Mouse (Mus musculus) liver, embryonic 16.5 days (tissue): ENCODE results near the gene Rspo3. TPM values are rescaled to one million over a fixed set of nuclear protein-coding genes. Genes with fewer than 3 reads are reported as not detected.

Experiments
- ATAC-seq: fragments of 200-750 bp; cut with Nextera tagmentation; 2 replicates; pipeline ENCODE4 v1.8.0; 2017; ENCODE audit warnings: low read depth, mild to moderate bottlenecking, moderate number of reproducible peaks, moderate library complexity
- H3K27ac ChIP-seq: fragments of 300-500 bp; sonication (generic); 2 replicates; pipeline ENCODE4 v1.5.1; 2014; ENCODE audit warnings: mild to moderate bottlenecking, low read length
- H3K27me3 ChIP-seq: fragments of 300-500 bp; sonication (generic); 2 replicates; pipeline ENCODE4 v1.6.1; 2014; ENCODE audit warnings: low read depth, low read length, mixed read lengths; ENCODE audit not compliant: control insufficient read depth, insufficient read depth
- H3K36me3 ChIP-seq: fragments of 300-500 bp; sonication (generic); 2 replicates; pipeline ENCODE4 v1.6.1; 2014; ENCODE audit warnings: mild to moderate bottlenecking; ENCODE audit not compliant: control insufficient read depth, insufficient read depth
- H3K4me1 ChIP-seq: fragments of 300-500 bp; sonication (generic); 2 replicates; pipeline ENCODE4 v1.6.1; 2014; ENCODE audit warnings: low read depth, low read length, mixed read lengths; ENCODE audit not compliant: control insufficient read depth
- H3K4me2 ChIP-seq: fragments of 300-500 bp; sonication (generic); 2 replicates; pipeline ENCODE4 v1.6.1; 2014; ENCODE audit warnings: low read depth, low read length, mixed read lengths
- H3K4me3 ChIP-seq: fragments of 300-500 bp; sonication (generic); 2 replicates; pipeline ENCODE4 v1.5.1; 2014; ENCODE audit warnings: low read depth, mild to moderate bottlenecking, low read length
- H3K9ac ChIP-seq: fragments of 300-500 bp; sonication (generic); 2 replicates; pipeline ENCODE4 v1.6.1; 2014; ENCODE audit warnings: low read depth, low read length
- H3K9me3 ChIP-seq: fragments of 300-500 bp; sonication (generic); replicated peaks from 2 replicates; pipeline ENCODE4 v1.6.1; 2016; ENCODE audit warnings: low read length; ENCODE audit not compliant: control insufficient read depth
- WGBS: fragments of 180-500 bp; shearing (Covaris S2); extraction: QIAGEN DNeasy Blood & Tissue Kit; methylation state at CpG from one replicate; pipeline ENCODE4 v1.1.7; 2014; ENCODE audit not compliant: insufficient replicate concordance; 5-methylcytosine and 5-hydroxymethylcytosine counted together
- polyA plus RNA-seq: library from polyadenylated mRNA; unstranded; fragments of >200 nt; fragmentation: Nextera tagmentation; extraction: Ambion mirVana; gene quantifications from 2 replicates; pipeline ENCODE4 v1.2.1, GENCODE M21; 2015

Rspo3 gene
- 1.7 TPM in 2 replicates for polyA plus RNA-seq

GRCm38 (mm10) chr10:29535546-29536260, at the start of gene Rspo3:
Rspo3 (minus strand) TSS chr10:29535867.
- H3K27me3 ChIP-seq: peaks cover 34% of the 10 kb centered on the region
- H3K4me3 ChIP-seq: peak within 1 kb of the TSS; percentile 53
- H3K27ac ChIP-seq: no peak within 1 kb of the TSS
- peak; percentile 35 for ATAC-seq
- no peaks in the 10 kb centered on the region for H3K36me3 ChIP-seq
- no peaks in the 10 kb centered on the region; the same call in 1 of the 2 replicates for H3K4me1 ChIP-seq
- H3K9ac ChIP-seq: no peak within 1 kb of the TSS
- peak within 1 kb of the TSS; percentile 56 for H3K4me2 ChIP-seq
- under 1% methylated on average over 43 of the region's 44 CpGs for WGBS
- H3K9me3 ChIP-seq: no peaks in the 10 kb centered on the region

GRCm38 (mm10) chr10:29581940-29582339, 46.3 kb upstream of the Rspo3 start:
- Histone ChIP-seq H3K9ac (no peak overlapping the region), H3K4me2 (no peak overlapping the region), H3K4me1 (no peaks in the 10 kb centered on the region), H3K4me3 (no peak overlapping the region), H3K27me3 (no peaks in the 10 kb centered on the region), H3K27ac (no peak overlapping the region), H3K36me3 (no peaks in the 10 kb centered on the region), H3K9me3 (no peaks in the 10 kb centered on the region)
- 40% methylated on average over 3 of the region's 3 CpGs for WGBS
- no peak for ATAC-seq

GRCm38 (mm10) chr10:29581476-29581875, 45.8 kb upstream of the Rspo3 start:
- H3K27ac ChIP-seq: no peak overlapping the region
- H3K9me3 ChIP-seq: no peaks in the 10 kb centered on the region
- H3K9ac ChIP-seq: no peak overlapping the region
- no peak overlapping the region for H3K4me2 ChIP-seq
- no peak overlapping the region for H3K4me3 ChIP-seq
- no peaks in the 10 kb centered on the region for H3K27me3 ChIP-seq
- H3K36me3 ChIP-seq: no peaks in the 10 kb centered on the region
- no peak for ATAC-seq
- WGBS: 63% methylated on average over 3 of the region's 3 CpGs
- no peaks in the 10 kb centered on the region for H3K4me1 ChIP-seq

GRCm38 (mm10) chr10:29555983-29556382, 20.3 kb upstream of the Rspo3 start:
- Histone ChIP-seq H3K36me3 (no peaks in the 10 kb centered on the region), H3K27me3 (no peaks in the 10 kb centered on the region), H3K9me3 (no peaks in the 10 kb centered on the region), H3K4me2 (no peak overlapping the region), H3K27ac (no peak overlapping the region), H3K4me3 (no peak overlapping the region), H3K9ac (no peak overlapping the region), H3K4me1 (no peaks in the 10 kb centered on the region)
- WGBS: 25% methylated on average over 2 of the region's 2 CpGs
- ATAC-seq: no peak

GRCm38 (mm10) chr10:29554365-29554764, 18.7 kb upstream of the Rspo3 start:
- H3K4me2 ChIP-seq: no peak overlapping the region
- no peaks in the 10 kb centered on the region for H3K4me1 ChIP-seq
- 41% methylated on average over 2 of the region's 2 CpGs for WGBS
- H3K9me3 ChIP-seq: no peaks in the 10 kb centered on the region
- H3K4me3 ChIP-seq: no peak overlapping the region
- H3K9ac ChIP-seq: no peak overlapping the region
- no peak overlapping the region for H3K27ac ChIP-seq
- ATAC-seq: no peak
- no peaks in the 10 kb centered on the region for H3K36me3 ChIP-seq
- H3K27me3 ChIP-seq: no peaks in the 10 kb centered on the region

- no peaks in the 10 kb centered on the region for H3K4me1 ChIP-seq
- no peak overlapping the region for H3K27ac ChIP-seq
- H3K27me3 ChIP-seq: no peaks in the 10 kb centered on the region
- no peak overlapping the region for H3K4me3 ChIP-seq
- ATAC-seq: no peak
- WGBS: 60% methylated on average over 3 of the region's 3 CpGs
- no peaks in the 10 kb centered on the region for H3K36me3 ChIP-seq
- H3K4me2 ChIP-seq: no peak overlapping the region
- no peak overlapping the region for H3K9ac ChIP-seq
- no peaks in the 10 kb centered on the region for H3K9me3 ChIP-seq
Measured at GRCm38 (mm10) chr10:29542982-29543381, 7.3 kb upstream of the Rspo3 start.

GRCm38 (mm10) chr10:29539516-29539915, 3.8 kb upstream of the Rspo3 start:
- WGBS: 56% methylated on average over 2 of the region's 2 CpGs
- Histone ChIP-seq H3K4me3 (no peak overlapping the region), H3K4me1 (no peaks in the 10 kb centered on the region; the same call in 1 of the 2 replicates), H3K36me3 (no peaks in the 10 kb centered on the region), H3K4me2 (no peak overlapping the region), H3K27me3 (peaks cover 16% of the 10 kb centered on the region), H3K27ac (no peak overlapping the region), H3K9me3 (no peaks in the 10 kb centered on the region), H3K9ac (no peak overlapping the region)
- no peak for ATAC-seq

GRCm38 (mm10) chr10:29538791-29539190, 3.1 kb upstream of the Rspo3 start:
- Histone ChIP-seq H3K4me3 (no peak overlapping the region), H3K27ac (no peak overlapping the region), H3K9me3 (no peaks in the 10 kb centered on the region), H3K4me2 (no peak overlapping the region), H3K36me3 (no peaks in the 10 kb centered on the region), H3K4me1 (no peaks in the 10 kb centered on the region; the same call in 1 of the 2 replicates), H3K9ac (no peak overlapping the region), H3K27me3 (peaks cover 23% of the 10 kb centered on the region)
- WGBS: 67% methylated on average over 2 of the region's 2 CpGs
- ATAC-seq: no peak

- Histone ChIP-seq H3K27ac (no peak overlapping the region), H3K4me2 (peak overlapping the region; percentile 56; the same call in 1 of the 2 replicates), H3K4me1 (no peaks in the 10 kb centered on the region; the same call in 1 of the 2 replicates), H3K36me3 (no peaks in the 10 kb centered on the region), H3K27me3 (peaks cover 34% of the 10 kb centered on the region), H3K4me3 (peak overlapping the region; percentile 53), H3K9ac (no peak overlapping the region), H3K9me3 (no peaks in the 10 kb centered on the region)
- ATAC-seq: no peak
- 2% methylated on average over 7 of the region's 7 CpGs for WGBS
Measured at GRCm38 (mm10) chr10:29534830-29535227, 838 bp downstream of the Rspo3 start.
